Mouse (Mus musculus) layer of hippocampus, adult 9-11 months (tissue): Measurements from ENCODE around the gene Tbc1d10c.

Experiments
- DNase-seq: peaks from one replicate; pipeline ENCODE4 v3.0.0; 2022

Tbc1d10c gene

GRCm38 (mm10) chr19:4189051-4189620, 1.9 kb downstream of the Tbc1d10c start:
- no peak for DNase-seq

- DNase-seq, result no peak
Measured at GRCm38 (mm10) chr19:4187303-4187702, 3.8 kb downstream of the Tbc1d10c start.

GRCm38 (mm10) chr19:4184976-4185975, 5.8 kb downstream of the Tbc1d10c start:
- no peak for DNase-seq

- DNase-seq, result peak; percentile 67
Measured at GRCm38 (mm10) chr19:4183689-4184088, 7.4 kb downstream of the Tbc1d10c start.

GRCm38 (mm10) chr19:4181892-4182291, 9.2 kb downstream of the Tbc1d10c start:
- DNase-seq, result peak; percentile 87

GRCm38 (mm10) chr19:4180411-4180810, 10.7 kb downstream of the Tbc1d10c start:
- no peak for DNase-seq

- DNase-seq, result peak; percentile 62
Measured at GRCm38 (mm10) chr19:4175368-4175947, 15.6 kb downstream of the Tbc1d10c start, which contains the start of gene Carns1. Gene Carns1, minus strand, starts transcription at chr19:4175479.

GRCm38 (mm10) chr19:4172925-4173324, 18.2 kb downstream of the Tbc1d10c start:
- no peak for DNase-seq

- no peak for DNase-seq
Measured at GRCm38 (mm10) chr19:4171393-4172290, 19.4 kb downstream of the Tbc1d10c start.

GRCm38 (mm10) chr19:4170723-4171392, 20.2 kb downstream of the Tbc1d10c start:
- no peak for DNase-seq

GRCm38 (mm10) chr19:4169810-4170209, 21.3 kb downstream of the Tbc1d10c start:
- no peak for DNase-seq

GRCm38 (mm10) chr19:4169378-4169784, 21.7 kb downstream of the Tbc1d10c start:
- DNase-seq, result peak; percentile 99

GRCm38 (mm10) chr19:4166678-4167476, 24.2 kb downstream of the Tbc1d10c start:
- DNase-seq, result no peak

GRCm38 (mm10) chr19:4164721-4165120, 26.4 kb downstream of the Tbc1d10c start:
- DNase-seq, result no peak

GRCm38 (mm10) chr19:4164100-4164499, 27.0 kb downstream of the Tbc1d10c start:
- no peak for DNase-seq

GRCm38 (mm10) chr19:4163543-4163887, 27.6 kb downstream of the Tbc1d10c start:
- no peak for DNase-seq

- DNase-seq, result peak; percentile 98
Measured at GRCm38 (mm10) chr19:4162646-4163542, 28.2 kb downstream of the Tbc1d10c start, which contains the start of gene Rps6kb2. Gene Rps6kb2, minus strand, starts transcription at chr19:4163354.

GRCm38 (mm10) chr19:4159049-4159448, 32.0 kb downstream of the Tbc1d10c start:
- no peak for DNase-seq

GRCm38 (mm10) chr19:4156771-4157170, 34.3 kb downstream of the Tbc1d10c start:
- DNase-seq, result no peak

- no peak for DNase-seq
Measured at GRCm38 (mm10) chr19:4156073-4156579, 35.0 kb downstream of the Tbc1d10c start.
